Mouse (Mus musculus) B cell, adult 62 days (primary cell): ENCODE data around the gene Eme2. TPM values are rescaled to one million over a fixed set of nuclear protein-coding genes. Genes with fewer than 3 reads are reported as not detected.

ENCODE experiments used
- total RNA-seq: library from RNA; stranded (reverse); gene quantifications from 4 replicates; pipeline ENCODE4 v1.2.4, GENCODE M21; 2023

Eme2 gene
- total RNA-seq, result 65.3 to 77.7 TPM (median 72.9 TPM) in 4 replicates

GRCm38 (mm10) chr17:24894995-24895547 lies at the start of gene Eme2, which contains the start of gene Mrps34:
TSS of gene Eme2 (minus strand) at chr17:24895087.
TSS of gene Mrps34 (plus strand) at chr17:24895116.

GRCm38 (mm10) chr17:24936259-24937237 lies 41.7 kb upstream of the Eme2 start, which contains the start of gene Mapk8ip3:
TSS of gene Mapk8ip3 (minus strand) at chr17:24936977.

GRCm38 (mm10) chr17:24896241-24896992 lies 1.5 kb upstream of the Eme2 start, which contains the start of gene Nme3:
TSS of gene Nme3 (plus strand) at chr17:24896500.

GRCm38 (mm10) chr17:24886134-24886931 lies 8.6 kb downstream of the Eme2 start, which contains the start of the genes Nubp2 and Spsb3:
TSS of gene Nubp2 (minus strand) at chr17:24886349.
TSS of gene Spsb3 (plus strand) at chr17:24886643.

GRCm38 (mm10) chr17:24865776-24866175 lies 29.1 kb downstream of the Eme2 start, which contains the start of gene Igfals:
TSS of gene Igfals (plus strand) at chr17:24865997.

GRCm38 (mm10) chr17:24850065-24850772 lies 44.7 kb downstream of the Eme2 start, which contains the start of gene Fahd1:
TSS of gene Fahd1 (minus strand) at chr17:24850364.

GRCm38 (mm10) chr17:24839842-24840241 lies 55.0 kb downstream of the Eme2 start, which contains the start of gene Hagh:
TSS of gene Hagh (plus strand) at chr17:24840143.

Other genes with a start within 250 kb of the Eme2 start
- 0.41 to 0.48 TPM in 2 of 4 replicates, not detected in the others for gene Slc9a3r2, start 244.8 kb downstream of the Eme2 start, total RNA-seq
- gene Npw, start 236.6 kb downstream of the Eme2 start, total RNA-seq, result not detected in 4 replicates
- gene Zfp598, start 225.4 kb downstream of the Eme2 start, total RNA-seq, result 54.6 to 60.8 TPM (median 56.6 TPM) in 4 replicates
- not detected in 4 replicates for gene Syngr3, start 205.1 kb downstream of the Eme2 start, total RNA-seq
- 12.9 to 22.3 TPM (median 19.2 TPM) in 4 replicates for gene Gfer, start 198.9 kb downstream of the Eme2 start, total RNA-seq
- 5.5 to 8.2 TPM (median 5.8 TPM) in 4 replicates for gene Noxo1, start 198.9 kb downstream of the Eme2 start, total RNA-seq
- 27.5 to 42.8 TPM (median 32.7 TPM) in 4 replicates for gene Tbl3, start 187.4 kb downstream of the Eme2 start, total RNA-seq
- not detected in 4 replicates for gene Rnf151, start 177.0 kb downstream of the Eme2 start, total RNA-seq
- gene Rps2, start 177.0 kb downstream of the Eme2 start, total RNA-seq, result 1,219 to 1,283 TPM (median 1,236 TPM) in 4 replicates
- 67.0 to 84.4 TPM (median 75.9 TPM) in 4 replicates for gene Ndufb10, start 170.6 kb downstream of the Eme2 start, total RNA-seq
- 1.6 TPM in 1 of 4 replicates, not detected in the others for gene Rpl3l, start 167.3 kb downstream of the Eme2 start, total RNA-seq
- 32.3 to 40.3 TPM (median 34.7 TPM) in 4 replicates for gene Msrb1, start 158.4 kb downstream of the Eme2 start, total RNA-seq
- not detected in 4 replicates for gene Hs3st6, start 142.1 kb downstream of the Eme2 start, total RNA-seq
- gene Meiob, start 90.8 kb downstream of the Eme2 start, total RNA-seq, result not detected in 4 replicates
- 29.2 to 37.9 TPM (median 31.8 TPM) in 4 replicates for gene Hagh, start 54.9 kb downstream of the Eme2 start, total RNA-seq
- gene Fahd1, start 44.7 kb downstream of the Eme2 start, total RNA-seq, result 1.6 to 2.9 TPM (median 2.5 TPM) in 4 replicates
- 0.45 to 0.72 TPM (median 0.59 TPM) in 4 replicates for gene Igfals, start 29.1 kb downstream of the Eme2 start, total RNA-seq
- gene Nubp2, start 8.7 kb downstream of the Eme2 start, total RNA-seq, result 53.9 to 62.6 TPM (median 58.4 TPM) in 4 replicates
- 22.1 to 30.5 TPM (median 28.7 TPM) in 4 replicates for gene Spsb3, start 8.4 kb downstream of the Eme2 start, total RNA-seq
- gene Mrps34, start within 50 bp of the Eme2 start, total RNA-seq, result 27.2 to 32.9 TPM (median 29.8 TPM) in 4 replicates
- 16.7 to 22.9 TPM (median 20.5 TPM) in 4 replicates for gene Nme3, start 1.4 kb upstream of the Eme2 start, total RNA-seq
- gene Mapk8ip3, start 41.9 kb upstream of the Eme2 start, total RNA-seq, result 208 to 219 TPM (median 213 TPM) in 4 replicates
- gene Jpt2, start 65.6 kb upstream of the Eme2 start, total RNA-seq, result 26.3 to 41.9 TPM (median 33.7 TPM) in 4 replicates
- gene Cramp1l, start 120.7 kb upstream of the Eme2 start, total RNA-seq, result 34.2 to 39.7 TPM (median 38.7 TPM) in 4 replicates
- gene Ift140, start 121.0 kb upstream of the Eme2 start, total RNA-seq, result 65.2 to 73.5 TPM (median 69.5 TPM) in 4 replicates
- gene Tmem204, start 188.5 kb upstream of the Eme2 start, total RNA-seq, result not detected in 4 replicates
- 30.7 to 41.3 TPM (median 35.3 TPM) in 4 replicates for gene Telo2, start 220.9 kb upstream of the Eme2 start, total RNA-seq
- gene Ptx4, start 225.7 kb upstream of the Eme2 start, total RNA-seq, result 0.39 TPM in 1 of 4 replicates, not detected in the others
- 41.6 to 48.1 TPM (median 42.1 TPM) in 4 replicates for gene Clcn7, start 238.3 kb upstream of the Eme2 start, total RNA-seq